Mouse (Mus musculus) heart, embryonic 14.5 days (tissue): Measurements from ENCODE around the gene Fibin. TPM values are rescaled to one million over a fixed set of nuclear protein-coding genes. Genes with fewer than 3 reads are reported as not detected.

Source experiments
- ATAC-seq: fragments of 200-750 bp; cut with Nextera tagmentation; 2 replicates; pipeline ENCODE4 v1.8.0; 2017; ENCODE audit warnings: low read depth, moderate TSS enrichment; ENCODE audit not compliant: insufficient number of reproducible peaks, insufficient read depth, low FRiP score
- H3K27ac ChIP-seq, 2 experiments: fragments of 200-500 bp in 1 of 2; fragments of 300-500 bp in 1 of 2; sonication (generic) in 1 of 2; replicated peaks in 1 of 2; 2 replicates each; pipeline ENCODE4 v1.5.1; 2012 to 2014; ENCODE audit warnings: low read depth in 2 of 2, low read length in 2 of 2, control low read depth in 1 of 2, mild to moderate bottlenecking in 1 of 2, mixed read lengths in 1 of 2; ENCODE audit not compliant: control insufficient read depth in 1 of 2, insufficient read depth in 1 of 2
- H3K27me3 ChIP-seq: fragments of 300-500 bp; sonication (generic); 2 replicates; pipeline ENCODE4 v1.6.1; 2014; ENCODE audit warnings: mild to moderate bottlenecking, low read length, control low read depth; ENCODE audit not compliant: control insufficient read depth, insufficient read depth
- H3K36me3 ChIP-seq: fragments of 300-500 bp; sonication (generic); 2 replicates; pipeline ENCODE4 v1.6.1; 2014; ENCODE audit warnings: mild to moderate bottlenecking, control low read depth, low read length, mixed read lengths; ENCODE audit not compliant: control insufficient read depth, insufficient read depth
- H3K4me1 ChIP-seq, 2 experiments: fragments of 200-500 bp in 1 of 2; fragments of 300-500 bp in 1 of 2; sonication (generic) in 1 of 2; 2 replicates each; pipeline ENCODE4 v1.6.1; 2012 to 2014; ENCODE audit warnings: low read length in 2 of 2, control low read depth in 1 of 2, mixed read lengths in 1 of 2; ENCODE audit not compliant: control insufficient read depth in 2 of 2, insufficient read depth in 2 of 2
- H3K4me2 ChIP-seq: fragments of 300-500 bp; sonication (generic); 2 replicates; pipeline ENCODE4 v1.6.1; 2014; ENCODE audit warnings: mild to moderate bottlenecking, low read length
- H3K4me3 ChIP-seq, 2 experiments: fragments of 200-500 bp in 1 of 2; fragments of 300-500 bp in 1 of 2; sonication (generic) in 1 of 2; 2 replicates each; pipeline ENCODE4 v1.5.1; 2012 to 2014; ENCODE audit warnings: low read length in 2 of 2, mild to moderate bottlenecking in 2 of 2, control low read depth in 1 of 2, low read depth in 1 of 2, moderate library complexity in 1 of 2; ENCODE audit not compliant: control insufficient read depth in 1 of 2, insufficient read depth in 1 of 2
- H3K9ac ChIP-seq: fragments of 300-500 bp; sonication (generic); 2 replicates; pipeline ENCODE4 v1.6.1; 2014; ENCODE audit warnings: mild to moderate bottlenecking, low read length
- H3K9me3 ChIP-seq: fragments of 300-500 bp; sonication (generic); 2 replicates; pipeline ENCODE4 v1.6.1; 2016; ENCODE audit warnings: low read length, control low read depth; ENCODE audit not compliant: control insufficient read depth
- WGBS: fragments of 180-500 bp; shearing (Covaris S2); extraction: QIAGEN DNeasy Blood & Tissue Kit; methylation state at CpG from one replicate; pipeline ENCODE4 v1.1.7; 2014; 5-methylcytosine and 5-hydroxymethylcytosine counted together
- polyA plus RNA-seq: library from polyadenylated mRNA; unstranded; fragments of >200 nt; fragmentation: Nextera tagmentation; extraction: Ambion mirVana; gene quantifications from 2 replicates; pipeline ENCODE4 v1.2.1, GENCODE M21; 2014

Gene Fibin
- polyA plus RNA-seq, 1 experiment from 2014 or later = 10.6 TPM

DNA sequence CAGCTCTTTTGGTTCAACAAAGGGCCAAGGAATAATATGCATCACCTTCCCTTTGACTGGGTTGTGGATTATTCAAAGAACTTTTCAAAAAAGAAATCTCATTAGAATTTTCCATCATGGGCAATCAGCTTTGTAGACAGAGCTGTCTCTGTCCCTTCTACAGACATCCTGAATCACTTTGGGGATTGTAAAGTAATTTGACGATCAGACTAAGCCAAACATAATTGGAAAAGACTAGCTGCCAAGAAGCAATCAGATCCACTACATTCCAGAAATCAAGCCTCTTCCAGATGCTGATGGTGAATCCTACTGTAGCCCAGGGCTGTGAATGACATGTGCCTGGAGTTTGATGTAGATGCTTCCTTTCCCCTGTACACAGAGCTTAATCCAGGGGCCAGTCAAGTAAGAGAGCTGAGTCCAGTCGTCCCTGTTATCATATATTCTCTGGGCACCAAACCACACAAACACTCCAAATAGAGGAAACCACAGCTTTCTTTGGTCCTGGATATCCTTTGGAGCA, 49.6 kb downstream of the Fibin start:
- H3K9ac ChIP-seq = no peak overlapping the region
- no peak overlapping the region for H3K4me2 ChIP-seq
- no peak for ATAC-seq
- no peaks in the 10 kb centered on the region for H3K9me3 ChIP-seq
- H3K4me3 ChIP-seq = no peak overlapping the region
- no peaks in the 10 kb centered on the region for H3K36me3 ChIP-seq
- H3K27ac ChIP-seq = no peak overlapping the region
- H3K27me3 ChIP-seq = no peaks in the 10 kb centered on the region
- WGBS = 67% methylated on average over 2 of the region's 2 CpGs
- no peaks in the 10 kb centered on the region for H3K4me1 ChIP-seq

Other genes starting within 250 kb of the Fibin start
- gene Bbox1, start 48.6 kb downstream of the Fibin start, polyA plus RNA-seq = 0.08 TPM in 2 replicates
- not detected in 2 replicates for gene Slc5a12, start 234.1 kb upstream of the Fibin start, polyA plus RNA-seq